Mouse (Mus musculus) limb, embryonic 14.5 days (tissue): ENCODE data around the gene Pxn. TPM values are rescaled to one million over a fixed set of nuclear protein-coding genes. Genes with fewer than 3 reads are reported as not detected.

Experiments used
- ATAC-seq: fragments of 200-750 bp; cut with Nextera tagmentation; 2 replicates; pipeline ENCODE4 v1.8.0; 2017; ENCODE audit warnings: low read depth, moderate number of reproducible peaks, moderate TSS enrichment; ENCODE audit not compliant: low FRiP score
- DNase-seq: peaks from one replicate; pipeline ENCODE4 v3.0.0-alpha.2; 2015; ENCODE audit warnings: low spot score
- H3K27ac ChIP-seq: fragments of 300-500 bp; sonication (generic); replicated peaks from 2 replicates; pipeline ENCODE4 v1.5.1; 2014; ENCODE audit warnings: low read depth, mild to moderate bottlenecking, low read length, moderate library complexity, mixed read lengths
- H3K27me3 ChIP-seq: fragments of 300-500 bp; sonication (generic); 2 replicates; pipeline ENCODE4 v1.6.1; 2014; ENCODE audit warnings: low read length, mixed read lengths; ENCODE audit not compliant: control insufficient read depth, insufficient read depth
- H3K36me3 ChIP-seq: fragments of 300-500 bp; sonication (generic); 2 replicates; pipeline ENCODE4 v1.6.1; 2014; ENCODE audit warnings: mild to moderate bottlenecking, low read length, moderate library complexity, mixed read lengths; ENCODE audit not compliant: control insufficient read depth, insufficient read depth
- H3K4me1 ChIP-seq: fragments of 300-500 bp; sonication (generic); 2 replicates; pipeline ENCODE4 v1.6.1; 2014; ENCODE audit warnings: antibody characterized with exemption, low read length, mixed read lengths; ENCODE audit not compliant: control insufficient read depth, insufficient read depth
- H3K4me2 ChIP-seq: fragments of 300-500 bp; sonication (generic); replicated peaks from 2 replicates; pipeline ENCODE4 v1.6.1; 2014; ENCODE audit warnings: low read depth, mild to moderate bottlenecking, low read length, moderate library complexity; ENCODE audit not compliant: severe bottlenecking
- H3K4me3 ChIP-seq: fragments of 300-500 bp; sonication (generic); replicated peaks from 2 replicates; pipeline ENCODE4 v1.5.1; 2014; ENCODE audit warnings: low read length
- H3K9ac ChIP-seq: fragments of 300-500 bp; sonication (generic); 2 replicates; pipeline ENCODE4 v1.6.1; 2014; ENCODE audit warnings: mild to moderate bottlenecking, low read depth, low read length, moderate library complexity; ENCODE audit not compliant: severe bottlenecking
- H3K9me3 ChIP-seq: fragments of 300-500 bp; sonication (generic); 2 replicates; pipeline ENCODE4 v1.6.1; 2016; ENCODE audit warnings: low read length; ENCODE audit not compliant: control insufficient read depth
- POLR2A ChIP-seq: fragments of 200-500 bp; IDR thresholded peaks from 2 replicates; pipeline ENCODE4 v1.8.0; 2012; ENCODE audit warnings: inconsistent platforms, mild to moderate bottlenecking, moderate library complexity, borderline replicate concordance; ENCODE audit not compliant: insufficient read depth, insufficient read length; ENCODE audit errors: extremely low read depth
- WGBS: fragments of 180-500 bp; shearing (Covaris S2); extraction: QIAGEN DNeasy Blood & Tissue Kit; methylation state at CpG from one replicate; pipeline ENCODE4 v1.1.7; 2014; 5-methylcytosine and 5-hydroxymethylcytosine counted together
- polyA plus RNA-seq, 2 experiments: library from polyadenylated mRNA; depleted of rRNA in 1 of 2; stranded (reverse) in 1 of 2; unstranded in 1 of 2; fragments of >200 nt; fragmentation: Nextera tagmentation in 1 of 2; extraction: Ambion mirVana in 1 of 2; gene quantifications; 2 replicates each; pipeline versions ENCODE4 v1.2.1 to v1.2.3; 2012 to 2014

Gene Pxn
- polyA plus RNA-seq, 2 experiments, result 25.0 to 119 TPM

DNA sequence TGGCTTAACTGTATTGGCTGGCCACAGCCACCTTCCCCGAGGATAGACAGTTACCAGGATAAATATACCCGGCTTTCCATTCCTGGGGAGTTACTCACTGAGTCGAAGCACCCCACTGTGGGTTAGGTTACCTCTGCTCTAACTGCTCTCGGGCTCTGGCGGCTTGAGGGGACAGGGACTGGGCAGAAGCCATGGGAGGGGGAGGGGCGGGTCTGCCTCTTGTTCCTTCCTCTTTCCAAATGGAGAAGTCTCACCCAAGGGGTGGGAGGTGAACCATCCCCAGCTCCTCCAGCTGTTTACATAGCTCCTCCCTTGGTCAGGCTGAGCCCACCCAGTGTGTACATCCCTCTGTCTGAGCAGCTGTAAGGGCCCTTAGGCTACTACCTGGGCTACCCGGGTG, 29.2 kb downstream of the Pxn start:
- Histone ChIP-seq H3K4me3 (no peak overlapping the region), H3K4me1 (peaks cover 65% of the 10 kb centered on the region), H3K27me3 (no peaks in the 10 kb centered on the region), H3K4me2 (no peak overlapping the region), H3K36me3 (0 out of 2 replicates have a peak, but pooled peaks cover 9% of the 10 kb centered on the region), H3K9ac (no peak overlapping the region), H3K9me3 (no peaks in the 10 kb centered on the region), H3K27ac (no peak overlapping the region)
- no peak for TF ChIP-seq POLR2A
- 31% methylated on average over 7 of the region's 7 CpGs for WGBS
- no peak for DNase-seq
- no peak for ATAC-seq

DNA sequence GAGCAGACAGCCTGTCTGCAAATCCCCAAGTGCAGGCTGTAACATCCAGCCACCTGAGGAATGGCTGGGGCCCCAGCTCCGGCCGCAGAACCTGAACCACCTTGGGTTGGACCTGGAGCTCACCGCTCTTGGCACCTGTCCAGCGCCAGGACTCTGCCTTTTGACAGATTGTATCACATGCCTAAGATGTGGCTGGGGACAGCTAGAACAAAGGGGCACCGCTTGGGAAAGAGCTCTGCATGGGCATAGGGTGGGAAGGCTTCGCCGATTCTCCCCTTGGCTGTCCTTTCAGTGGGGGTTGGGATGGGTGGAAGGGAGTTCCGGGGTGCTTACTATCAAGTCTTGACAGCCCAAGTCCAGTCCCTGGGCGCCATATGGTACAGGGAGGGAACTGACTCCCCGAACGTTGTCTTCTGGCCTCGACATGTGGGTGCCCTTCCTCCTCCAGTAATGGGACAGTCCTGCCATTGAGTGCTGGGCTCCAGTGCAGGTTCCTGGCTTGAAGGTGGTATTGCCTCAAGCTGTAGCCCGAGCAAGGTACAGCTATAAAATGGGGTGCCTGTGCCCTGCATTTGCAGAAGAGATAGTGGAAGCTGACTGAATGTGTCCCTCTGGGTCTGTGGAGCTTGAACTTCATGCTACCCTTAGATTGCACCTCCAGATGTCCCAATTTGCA, 31.7 kb downstream of the Pxn start:
- WGBS, result 62% methylated on average over 13 of the region's 13 CpGs
- H3K4me1 ChIP-seq, result peaks cover 50% of the 10 kb centered on the region

DNA sequence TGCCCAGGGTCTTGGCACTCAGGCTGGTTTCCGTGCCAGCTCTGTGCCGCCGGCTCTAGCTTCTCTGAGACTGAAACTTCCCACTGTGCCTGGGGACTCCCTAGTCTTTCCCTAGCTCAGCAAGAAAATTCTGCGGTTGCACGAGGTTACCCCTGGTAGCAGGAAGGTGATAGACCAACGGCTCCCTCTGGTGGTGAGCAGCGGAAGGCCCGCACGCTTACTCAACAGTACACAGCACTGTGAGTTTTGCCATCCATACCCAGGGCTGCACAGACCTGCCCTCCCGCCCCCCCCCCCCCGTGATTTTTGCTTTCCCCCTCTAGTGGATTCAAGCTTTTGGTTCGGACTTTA, 32.2 kb downstream of the Pxn start:
- H3K4me3 ChIP-seq, result no peak overlapping the region
- ATAC-seq, result peak; percentile 88
- no peaks in the 10 kb centered on the region for H3K9me3 ChIP-seq
- DNase-seq, result peak; percentile 96
- H3K4me2 ChIP-seq, result no peak overlapping the region
- H3K4me1 ChIP-seq, result peaks cover 50% of the 10 kb centered on the region
- no peaks in the 10 kb centered on the region for H3K27me3 ChIP-seq
- 2% methylated on average over 12 of the region's 12 CpGs for WGBS
- H3K36me3 ChIP-seq, result 0 out of 2 replicates have a peak, but pooled peaks cover 3% of the 10 kb centered on the region
- 0 out of 2 replicates have a peak overlapping the region, but pooled peaks have one; percentile 39 for H3K27ac ChIP-seq
- H3K9ac ChIP-seq, result no peak overlapping the region
- no peak for TF ChIP-seq POLR2A

More for the DNA sequence above, 31.7 kb downstream of the Pxn start:
- no peaks in the 10 kb centered on the region for H3K27me3 ChIP-seq
- H3K27ac ChIP-seq, result 0 out of 2 replicates have a peak overlapping the region, but pooled peaks have one; percentile 39
- no peaks in the 10 kb centered on the region for H3K9me3 ChIP-seq
- TF ChIP-seq POLR2A, result no peak
- no peak overlapping the region for H3K4me3 ChIP-seq
- ATAC-seq, result no peak
- 0 out of 2 replicates have a peak, but pooled peaks cover 4% of the 10 kb centered on the region for H3K36me3 ChIP-seq
- H3K4me2 ChIP-seq, result no peak overlapping the region
- 0 out of 2 replicates have a peak overlapping the region, but pooled peaks have one; percentile 3 for H3K9ac ChIP-seq
- no peak for DNase-seq

GRCm38 (mm10) chr5:115542635-115543384, 36.3 kb downstream of the Pxn start:
- DNase-seq (no peak), ATAC-seq (no peak)
- Histone ChIP-seq H3K36me3 (peaks cover 38% of the 10 kb centered on the region), H3K9me3 (no peaks in the 10 kb centered on the region), H3K27me3 (no peaks in the 10 kb centered on the region), H3K4me2 (0 out of 2 replicates have a peak overlapping the region, but pooled peaks have one; percentile 5), H3K9ac (no peak overlapping the region), H3K4me3 (no peak overlapping the region), H3K4me1 (peaks cover 35% of the 10 kb centered on the region), H3K27ac (peak overlapping the region; percentile 61)
- TF ChIP-seq POLR2A, result no peak
- 48% methylated on average over 19 of the region's 19 CpGs for WGBS

- DNase-seq (peak; percentile 80), ATAC-seq (peak; percentile 35)
- WGBS, result 36% methylated on average over 17 of the region's 17 CpGs
- peaks cover 27% of the 10 kb centered on the region for H3K4me1 ChIP-seq
- 0 out of 2 replicates have a peak overlapping the region, but pooled peaks have one; percentile 3 for H3K4me2 ChIP-seq
- H3K9ac ChIP-seq, result peak overlapping the region; percentile 9; the same call in 1 of the 2 replicates
- no peaks in the 10 kb centered on the region for H3K27me3 ChIP-seq
- H3K36me3 ChIP-seq, result peaks cover 46% of the 10 kb centered on the region
- no peak overlapping the region for H3K4me3 ChIP-seq
- H3K9me3 ChIP-seq, result no peaks in the 10 kb centered on the region
- TF ChIP-seq POLR2A, result no peak
- peak overlapping the region; percentile 61 for H3K27ac ChIP-seq
These were observed 37.2 kb downstream of the Pxn start for GRCm38 (mm10) chr5:115543509-115544253.
